ENCODE assay signal across 9 mouse cellular contexts in the genomic region with DNA sequence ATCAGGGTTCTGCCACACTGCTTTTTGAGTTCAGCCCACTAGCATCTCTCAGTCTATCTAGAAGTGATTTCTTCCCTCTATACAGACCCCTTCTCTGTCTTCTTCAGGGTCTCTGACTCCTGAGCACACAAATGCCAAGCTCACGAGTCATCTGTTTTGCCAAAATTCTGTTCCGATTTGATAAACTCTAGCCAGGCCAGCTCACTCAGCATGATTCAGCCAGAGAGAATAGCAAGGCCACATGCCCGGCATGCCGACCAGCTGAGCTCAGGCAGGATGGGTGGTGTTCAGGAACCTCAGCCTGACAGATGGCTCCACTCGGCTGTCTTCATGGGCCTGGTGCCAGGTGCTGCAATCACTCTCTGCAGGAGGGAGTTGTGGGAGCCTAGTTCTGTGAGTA.
DNase-seq lines count a peak whose midpoint lies in the region; TF ChIP-seq lines count a peak whose summit lies in the region.
"Had no signal": no experiment of that assay in that cellular context is flagged by ENCODE, and none has a peak within 500 bp of the region (broad histone marks: within the 10 kb centered on the region; RNA-seq: fewer than 3 reads in every experiment).

No protein-coding gene starts in this region.

- DNase-seq in Muller cell, postnatal 12 days (ENCODE audit: inconsistent ontology term), result peak; percentile 97
- peak; percentile 89 for DNase-seq in cerebellum, adult 18-20 months
- DNase-seq in frontal cortex, adult 2 months (ENCODE audit: extremely low spot score in 1 of 2, low spot score in 1 of 2), result peak; percentile 77 to 89
- peak; percentile 76 for DNase-seq in heart, postnatal 25 days (ENCODE audit: low spot score)
- peak; percentile 91 to 92 for DNase-seq in layer of hippocampus, adult 2 months (ENCODE audit: low spot score in 2 of 2)
- peak; percentile 87 for DNase-seq in lung, postnatal 25 days (ENCODE audit: low spot score)
- DNase-seq in right cerebral cortex, postnatal 14 days, result peak; percentile 88
- peak; percentile 49 for DNase-seq in yolk sac, embryonic 10.5 days (ENCODE audit: low spot score)

- intact Hi-C loops in heart, postnatal 25 days (cut with DNase I), result no loop called here

- H3K27ac ChIP-seq in layer of hippocampus, adult 2 months, result peak overlapping the region; percentile 82
- H3K27ac ChIP-seq: midbrain, embryonic 12.5 days had no signal

- no peak for TF ChIP-seq CTCF in layer of hippocampus, adult 2 months (conservative IDR thresholded peaks at IDR 0.05)

- H3K4me3 ChIP-seq in layer of hippocampus, adult 2 months, result no peak overlapping the region
- H3K4me3 ChIP-seq: midbrain, embryonic 12.5 days had no signal
